Mouse (Mus musculus) left cerebral cortex, adult 18-20 months (tissue): ENCODE results near the gene Igsf6. TPM values are rescaled to one million over a fixed set of nuclear protein-coding genes. Genes with fewer than 3 reads are reported as not detected.
A peak's percentile ranks its signal among the peaks of the same experiment; 100 is the strongest.

Experiments used
- DNase-seq, 2 experiments: peaks; one replicate each; pipeline ENCODE4 v3.0.0; 2021 to 2022; ENCODE audit warnings: low spot score in 2 of 2, mixed read lengths in 1 of 2
- long read RNA-seq, 2 experiments: library from polyadenylated mRNA; stranded (forward); transcript quantifications; one replicate each; pipeline ENCODE4 v2.0.0; 2021
- total RNA-seq, 2 experiments: library from RNA; stranded (reverse); gene quantifications; 2 replicates each; pipeline ENCODE4 v1.2.3; 2021

The Igsf6 gene
- under 1 TPM; 0.33 to 0.45 TPM for total RNA-seq
- long read RNA-seq, experiment 1, partial matches to known transcripts = 0 of 1 reads
- long read RNA-seq, experiment 1, other reads (novel, unspliced or antisense) = 0 of 1 reads
- long read RNA-seq, experiment 2, partial matches to known transcripts = 0 of 1 reads
- long read RNA-seq, experiment 2, other reads (novel, unspliced or antisense) = 0 of 1 reads

- no peak for DNase-seq
Observed at GRCm38 (mm10) chr7:121074281-121074680, at the start of gene Igsf6. Gene Igsf6, minus strand, starts transcription at chr7:121074572.

GRCm38 (mm10) chr7:121120143-121120818 is 45.9 kb upstream of the Igsf6 start:
- DNase-seq = peak; percentile 85 to 92

- DNase-seq = no peak
Observed at GRCm38 (mm10) chr7:121111762-121112161, 37.4 kb upstream of the Igsf6 start.

GRCm38 (mm10) chr7:121111321-121111720 is 36.9 kb upstream of the Igsf6 start:
- DNase-seq = no peak

GRCm38 (mm10) chr7:121107851-121108250 is 33.5 kb upstream of the Igsf6 start:
- no peak for DNase-seq

- no peak for DNase-seq
Observed at GRCm38 (mm10) chr7:121098614-121099389, 24.4 kb upstream of the Igsf6 start.

GRCm38 (mm10) chr7:121093026-121093425 is 18.7 kb upstream of the Igsf6 start:
- no peak for DNase-seq

- DNase-seq = no peak
Observed at GRCm38 (mm10) chr7:121090748-121091147, 16.4 kb upstream of the Igsf6 start.

GRCm38 (mm10) chr7:121088745-121089144 is 14.4 kb upstream of the Igsf6 start:
- DNase-seq = no peak

GRCm38 (mm10) chr7:121085500-121085899 is 11.1 kb upstream of the Igsf6 start:
- no peak for DNase-seq

GRCm38 (mm10) chr7:121084840-121085453 is 10.6 kb upstream of the Igsf6 start:
- no peak for DNase-seq

GRCm38 (mm10) chr7:121082949-121083513 is 8.7 kb upstream of the Igsf6 start:
- DNase-seq = no peak

GRCm38 (mm10) chr7:121081816-121082215 is 7.4 kb upstream of the Igsf6 start:
- DNase-seq = no peak

GRCm38 (mm10) chr7:121081350-121081749 is 7.0 kb upstream of the Igsf6 start, which contains the start of gene Otoa:
Gene Otoa, plus strand, starts transcription at chr7:121081650.
- DNase-seq = no peak

GRCm38 (mm10) chr7:121077829-121078228 is 3.5 kb upstream of the Igsf6 start:
- peak; percentile 72 to 78 for DNase-seq

- DNase-seq = no peak
Observed at GRCm38 (mm10) chr7:121077311-121077710, 2.9 kb upstream of the Igsf6 start.

- DNase-seq = no peak
Observed at GRCm38 (mm10) chr7:121075416-121075815, 1.0 kb upstream of the Igsf6 start.

- no peak for DNase-seq
Observed at GRCm38 (mm10) chr7:121074801-121075400, 529 bp upstream of the Igsf6 start.

- DNase-seq = no peak
Observed at GRCm38 (mm10) chr7:121072506-121072905, 1.9 kb downstream of the Igsf6 start.

- no peak for DNase-seq
Observed at GRCm38 (mm10) chr7:121071276-121071675, 3.1 kb downstream of the Igsf6 start.

GRCm38 (mm10) chr7:121064309-121064708 is 10.1 kb downstream of the Igsf6 start:
- no peak for DNase-seq
